Mouse (Mus musculus) CH12.LX (cell line): Measurements from ENCODE around the gene Poc1b. TPM values are rescaled to one million over a fixed set of nuclear protein-coding genes. Genes with fewer than 3 reads are reported as not detected.

Experiments used
- DNase-seq: peaks from one replicate; pipeline ENCODE4 v3.0.0-alpha.2; 2013; ENCODE audit errors: extremely low read depth
- H3K27ac ChIP-seq: 2 replicates; pipeline ENCODE4 v1.5.1; 2012; ENCODE audit warnings: low read depth, mild to moderate bottlenecking, control low read depth, moderate library complexity; ENCODE audit not compliant: insufficient read depth
- H3K27me3 ChIP-seq: replicated peaks from 2 replicates; pipeline ENCODE3; 2012; ENCODE audit warnings: inconsistent platforms
- H3K36me3 ChIP-seq, 2 experiments: replicated peaks in 1 of 2; 2 replicates each; pipeline versions ENCODE3 to v1.6.1; 2012; ENCODE audit warnings: inconsistent platforms in 1 of 2, low read length in 1 of 2, mild to moderate bottlenecking in 1 of 2, mixed read lengths in 1 of 2, moderate library complexity in 1 of 2; ENCODE audit not compliant: control insufficient read depth in 1 of 2, insufficient read depth in 1 of 2
- H3K4me1 ChIP-seq, 2 experiments: 2 replicates each; pipeline ENCODE4 v1.6.1; 2012; ENCODE audit warnings: inconsistent platforms in 1 of 2, moderate library complexity in 1 of 2; ENCODE audit not compliant: insufficient read depth in 2 of 2, control insufficient read depth in 1 of 2
- H3K4me2 ChIP-seq: 2 replicates; pipeline ENCODE4 v1.6.1; 2012; ENCODE audit warnings: low read depth, mild to moderate bottlenecking, control low read depth; ENCODE audit not compliant: poor library complexity, insufficient read depth, severe bottlenecking
- H3K4me3 ChIP-seq, 3 experiments: fragments of 150-350 bp in 1 of 3; sonication (generic) in 1 of 3; replicated peaks in 1 of 3; 2 replicates each; pipeline versions ENCODE3 to v1.5.1; 2011 to 2012; ENCODE audit warnings: low read depth in 2 of 3, low read length in 2 of 3, mild to moderate bottlenecking in 2 of 3, moderate library complexity in 2 of 3, control low read depth in 1 of 3, improper control_type of control experiment in 1 of 3, inconsistent platforms in 1 of 3, mixed read lengths in 1 of 3; ENCODE audit not compliant: poor library complexity in 1 of 3
- H3K79me2 ChIP-seq: replicated peaks from 2 replicates; pipeline ENCODE4 v1.6.1; 2012; ENCODE audit warnings: mild to moderate bottlenecking, moderate library complexity; ENCODE audit not compliant: control insufficient read depth, poor library complexity, insufficient read depth, severe bottlenecking; ENCODE audit errors: extremely low read depth
- H3K9ac ChIP-seq: 2 replicates; pipeline ENCODE4 v1.6.1; 2012; ENCODE audit warnings: low read depth, mild to moderate bottlenecking, control low read depth, moderate library complexity; ENCODE audit not compliant: insufficient read depth
- H3K9me3 ChIP-seq: replicated peaks from 2 replicates; pipeline ENCODE3; 2012; ENCODE audit warnings: low read length, inconsistent platforms, mixed read lengths
- CHD1 ChIP-seq: IDR thresholded peaks from 2 replicates; pipeline ENCODE4 v1.6.1; 2012; ENCODE audit warnings: low read depth, low read length, improper control_type of control experiment, inconsistent platforms
- CTCF ChIP-seq, 2 experiments: IDR thresholded peaks in 1 of 2; conservative IDR thresholded peaks in 1 of 2; 2 replicates each; pipeline ENCODE4 v1.5.1; 2011 to 2012; ENCODE audit warnings: low read depth in 2 of 2, low read length in 2 of 2, improper control_type of control experiment in 1 of 2, inconsistent platforms in 1 of 2, mild to moderate bottlenecking in 1 of 2, moderate library complexity in 1 of 2
- ELF1 ChIP-seq: IDR thresholded peaks from 2 replicates; pipeline ENCODE4 v1.6.1; 2014; ENCODE audit warnings: low read depth, mild to moderate bottlenecking, inconsistent platforms, low read length, improper control_type of control experiment
- EP300 ChIP-seq: IDR thresholded peaks from 2 replicates; pipeline ENCODE4 v1.6.1; 2011; ENCODE audit warnings: low read length, improper control_type of control experiment
- ETS1 ChIP-seq: conservative IDR thresholded peaks from 2 replicates; pipeline ENCODE4 v1.6.1; 2012; ENCODE audit warnings: low read depth, mild to moderate bottlenecking, inconsistent platforms, low read length, improper control_type of control experiment, moderate library complexity
- IRF4 ChIP-seq: IDR thresholded peaks from 2 replicates; pipeline ENCODE4 v1.6.1; 2014; ENCODE audit warnings: low read depth, mild to moderate bottlenecking, inconsistent platforms, low read length, improper control_type of control experiment
- JUN ChIP-seq: IDR thresholded peaks from 2 replicates; pipeline ENCODE4 v1.6.1; 2011; ENCODE audit warnings: low read depth, mild to moderate bottlenecking, low read length, improper control_type of control experiment, moderate library complexity; ENCODE audit not compliant: insufficient read depth
- JUND ChIP-seq: conservative IDR thresholded peaks from 2 replicates; pipeline ENCODE4 v1.6.1; 2011; ENCODE audit warnings: low read depth, low read length, improper control_type of control experiment
- MAFK ChIP-seq: IDR thresholded peaks from 2 replicates; pipeline ENCODE4 v1.6.1; 2011; ENCODE audit warnings: low read length, improper control_type of control experiment; ENCODE audit not compliant: insufficient replicate concordance
- MAX ChIP-seq: IDR thresholded peaks from 2 replicates; pipeline ENCODE4 v1.6.1; 2011; ENCODE audit warnings: low read length, improper control_type of control experiment
- MAZ ChIP-seq: IDR thresholded peaks from 2 replicates; pipeline ENCODE4 v1.6.1; 2012; ENCODE audit warnings: low read depth, mild to moderate bottlenecking, inconsistent platforms, low read length, improper control_type of control experiment, moderate library complexity
- MXI1 ChIP-seq: IDR thresholded peaks from 2 replicates; pipeline ENCODE4 v1.6.1; 2011; ENCODE audit warnings: mild to moderate bottlenecking, low read depth, low read length, improper control_type of control experiment
- NELFE ChIP-seq: IDR thresholded peaks from 2 replicates; pipeline ENCODE4 v1.6.1; 2011; ENCODE audit warnings: low read depth, low read length, improper control_type of control experiment
- NRF1 ChIP-seq: IDR thresholded peaks from 2 replicates; pipeline ENCODE4 v1.6.1; 2014; ENCODE audit warnings: low read depth, mild to moderate bottlenecking, inconsistent platforms, low read length, improper control_type of control experiment, moderate library complexity
- PAX5 ChIP-seq: IDR thresholded peaks from 2 replicates; pipeline ENCODE4 v1.6.1; 2012; ENCODE audit warnings: low read length, inconsistent platforms, mixed read lengths
- POLR2A ChIP-seq: IDR thresholded peaks from 2 replicates; pipeline ENCODE4 v1.6.1; 2011; ENCODE audit warnings: low read depth, mild to moderate bottlenecking, improper control_type of control experiment, low read length
- POLR2AphosphoS2 ChIP-seq: IDR thresholded peaks from 2 replicates; pipeline ENCODE4 v1.6.1; 2011; ENCODE audit warnings: low read depth, low read length, improper control_type of control experiment
- SIN3A ChIP-seq: IDR thresholded peaks from 2 replicates; pipeline ENCODE4 v1.6.1; 2012; ENCODE audit warnings: low read length, improper control_type of control experiment, inconsistent platforms
- SMC3 ChIP-seq: IDR thresholded peaks from 2 replicates; pipeline ENCODE4 v1.6.1; 2011; ENCODE audit warnings: low read depth, low read length, improper control_type of control experiment
- TCF12 ChIP-seq: IDR thresholded peaks from 2 replicates; pipeline ENCODE4 v1.6.1; 2014; ENCODE audit warnings: low read depth, mild to moderate bottlenecking, inconsistent platforms, low read length, improper control_type of control experiment
- UBTF ChIP-seq: IDR thresholded peaks from 2 replicates; pipeline ENCODE4 v1.6.1; 2012; ENCODE audit warnings: low read depth, mild to moderate bottlenecking, inconsistent platforms, low read length, improper control_type of control experiment, moderate library complexity
- USF2 ChIP-seq: conservative IDR thresholded peaks from 2 replicates; pipeline ENCODE4 v1.6.1; 2011; ENCODE audit warnings: low read depth, low read length, improper control_type of control experiment
- ZC3H11A ChIP-seq: IDR thresholded peaks from 2 replicates; pipeline ENCODE4 v1.6.1; 2012; ENCODE audit warnings: low read depth, mild to moderate bottlenecking, inconsistent platforms, low read length, improper control_type of control experiment
- ZKSCAN1 ChIP-seq: IDR thresholded peaks from 2 replicates; pipeline ENCODE4 v1.6.1; 2012; ENCODE audit warnings: low read depth, inconsistent platforms, low read length, improper control_type of control experiment, borderline replicate concordance
- ZMIZ1 ChIP-seq: IDR thresholded peaks from 2 replicates; pipeline ENCODE4 v1.6.1; 2012; ENCODE audit warnings: low read depth, mild to moderate bottlenecking, inconsistent platforms, low read length, improper control_type of control experiment
- ZNF384 ChIP-seq: IDR thresholded peaks from 2 replicates; pipeline ENCODE4 v1.6.1; 2012; ENCODE audit warnings: low read depth, low read length, improper control_type of control experiment, inconsistent platforms
- dilution Hi-C: fragments of 300-500 bp; cut with MboI; formaldehyde crosslinking; loops from 2 replicates; pipeline ENCODE4 v1.14.3; 2020; ENCODE audit warnings: low sequenced_read_pairs; ENCODE audit not compliant: extremely low pct_unique_long_range_greater_than_20kb, extremely low pct_ligation_motif_present
- in situ Hi-C: fragments of 300-500 bp; cut with MboI; formaldehyde crosslinking; loops from 3 replicates; pipeline ENCODE4 v1.14.3; 2019; ENCODE audit warnings: low sequenced_read_pairs, low pct_ligation_motif_present, low pct_unique_long_range_greater_than_20kb, mixed read lengths
- polyA plus RNA-seq: library from polyadenylated mRNA; unstranded; fragments of >175 nt; gene quantifications from 2 replicates; pipeline ENCODE4 v1.2.1, GENCODE M21; 2012; ENCODE audit warnings: low read depth; ENCODE audit not compliant: insufficient read length
- total RNA-seq, 2 experiments: library from RNA; depleted of rRNA; stranded (reverse); fragments of 300-350 nt in 1 of 2; fragments of >200 nt in 1 of 2; gene quantifications; 2 replicates each; pipeline ENCODE4 v1.2.3; 2012 to 2014

Poc1b gene
- total and polyA plus RNA-seq, 3 experiments: 3.8 to 18.2 (median 5.6) TPM

DNA sequence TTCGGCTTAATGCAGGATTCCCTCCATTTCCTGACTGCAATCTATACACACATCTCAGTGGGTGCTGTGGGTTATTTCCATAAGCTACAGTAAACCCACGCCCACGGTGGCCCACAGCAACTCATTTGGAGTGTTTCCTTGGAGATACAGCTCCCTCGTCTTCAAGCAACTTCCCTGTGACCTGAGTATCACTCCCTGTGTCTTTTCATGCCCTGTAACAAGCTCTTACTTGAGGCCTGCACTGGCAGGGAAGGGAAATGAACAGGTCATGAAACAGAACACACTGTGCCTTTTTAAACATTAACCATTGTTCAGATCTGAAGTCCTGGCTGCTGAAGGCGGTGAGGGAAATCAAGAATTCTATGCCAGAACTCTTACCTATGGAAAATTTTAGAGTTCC lies 115.9 kb downstream of the Poc1b start:
- Histone ChIP-seq H3K9me3 (no peaks in the 10 kb centered on the region), H3K27ac (no peak overlapping the region), H3K9ac (no peak overlapping the region), H3K4me1 (peaks cover 2 to 3% of the 10 kb centered on the region in 2 experiments; a peak in 2 of 4 replicates), H3K79me2 (no peaks in the 10 kb centered on the region), H3K4me2 (no peak overlapping the region), H3K36me3 (no peaks in the 10 kb centered on the region), H3K27me3 (no peaks in the 10 kb centered on the region), H3K4me3 (no peak overlapping the region)
- DNase-seq: no peak
- no peak for TF ChIP-seq SMC3
- no peak for TF ChIP-seq ELF1
- no peak for TF ChIP-seq TCF12
- TF ChIP-seq MAZ: no peak
- TF ChIP-seq JUN: no peak
- no peak for TF ChIP-seq ZMIZ1
- no peak for TF ChIP-seq NRF1
- no peak for TF ChIP-seq IRF4
- TF ChIP-seq POLR2A: no peak
- TF ChIP-seq PAX5: no peak
- no peak for TF ChIP-seq POLR2AphosphoS2
- no peak for TF ChIP-seq MAX
- TF ChIP-seq EP300: no peak
- TF ChIP-seq JUND: no peak
- TF ChIP-seq MAFK: no peak
- TF ChIP-seq CTCF (conservative IDR thresholded peaks at IDR 0.05 in 1 of 2, IDR thresholded peaks at IDR 0.05 in 1 of 2; ENCODE audit: low read depth in 2 of 2, low read length in 2 of 2): no peak
- TF ChIP-seq SIN3A: no peak
- no peak for TF ChIP-seq UBTF
- dilution Hi-C loops: no loop called here
- in situ Hi-C loops: no loop called here

DNA sequence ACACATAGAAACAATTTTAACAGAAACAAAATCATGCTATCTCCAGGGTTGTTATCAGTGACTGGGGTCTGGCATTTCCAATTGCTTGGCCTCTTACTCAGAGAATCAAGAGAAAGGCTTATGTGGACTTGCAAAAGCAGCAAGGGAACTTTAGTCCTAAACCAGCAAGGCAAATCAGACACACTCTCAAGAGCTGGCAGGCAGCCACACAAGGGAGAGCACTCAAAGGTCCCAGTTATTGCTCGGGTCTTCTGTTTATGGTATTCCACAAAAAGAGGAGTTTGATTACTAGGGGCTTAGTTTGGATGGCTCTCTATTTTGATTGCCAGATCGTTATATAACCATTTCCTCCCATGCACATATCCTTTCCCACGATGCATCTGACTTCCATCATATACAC lies 117.4 kb downstream of the Poc1b start:
- H3K27ac ChIP-seq: no peak overlapping the region
- H3K36me3 ChIP-seq: no peaks in the 10 kb centered on the region
- H3K4me3 ChIP-seq: no peak overlapping the region
- H3K79me2 ChIP-seq: no peaks in the 10 kb centered on the region
- no peak for TF ChIP-seq NELFE
- TF ChIP-seq MXI1: no peak
- no peak for TF ChIP-seq CHD1
- no peak for TF ChIP-seq ZNF384
- TF ChIP-seq JUND: no peak
- no peak for TF ChIP-seq TCF12
- no peak for TF ChIP-seq ZC3H11A
- TF ChIP-seq ZKSCAN1: no peak
- no peak for TF ChIP-seq ETS1
- no peak for TF ChIP-seq USF2
- TF ChIP-seq, all 38 proteins: peak for 0
- no peak for DNase-seq
- H3K4me1 ChIP-seq: peaks cover 2 to 3% of the 10 kb centered on the region in 2 experiments; a peak in 2 of 4 replicates
- no peak overlapping the region for H3K4me2 ChIP-seq
- no peak overlapping the region for H3K9ac ChIP-seq
- dilution Hi-C loops: no loop called here
- no peaks in the 10 kb centered on the region for H3K9me3 ChIP-seq
- H3K27me3 ChIP-seq: no peaks in the 10 kb centered on the region
- in situ Hi-C loops: no loop called here
